Mouse (Mus musculus): Measurements from ENCODE around the gene Aldh1a1. TPM values are rescaled to one million over a fixed set of nuclear protein-coding genes. Genes with fewer than 3 reads are reported as not detected.

Aldh1a1 gene
- 31.1 TPM for polyA plus RNA-seq (2015; fragmentation: Illumina TruSeq; extraction: RNeasy Lipid Tissue Mini Kit (QIAGEN cat#74804); ENCODE audit: insufficient read depth, low replicate concordance)

GRCm38 (mm10) chr19:20492491-20492890 lies at the start of gene Aldh1a1:
Gene Aldh1a1 (plus strand): TSS chr19:20492715.

Other genes with a start within 250 kb of the Aldh1a1 start
- 93.7 TPM for gene Anxa1, start 101.8 kb upstream of the Aldh1a1 start, polyA plus RNA-seq (2015; fragmentation: Illumina TruSeq; extraction: RNeasy Lipid Tissue Mini Kit (QIAGEN cat#74804); ENCODE audit: insufficient read depth, low replicate concordance)
- gene Aldh1a7, start 234.8 kb downstream of the Aldh1a1 start, polyA plus RNA-seq (2015; fragmentation: Illumina TruSeq; extraction: RNeasy Lipid Tissue Mini Kit (QIAGEN cat#74804); ENCODE audit: insufficient read depth, low replicate concordance): 2.7 TPM

All from spleen, adult 10 weeks (tissue).